Mouse (Mus musculus): Measurements from ENCODE around the gene Padi1.

The Padi1 gene

GRCm38 (mm10) chr4:140845666-140846065 lies at the start of gene Padi1:
Padi1 (minus strand) TSS chr4:140845778.
- DNase-seq (ENCODE audit: low spot score in 2 of 2), result no peak

DNA sequence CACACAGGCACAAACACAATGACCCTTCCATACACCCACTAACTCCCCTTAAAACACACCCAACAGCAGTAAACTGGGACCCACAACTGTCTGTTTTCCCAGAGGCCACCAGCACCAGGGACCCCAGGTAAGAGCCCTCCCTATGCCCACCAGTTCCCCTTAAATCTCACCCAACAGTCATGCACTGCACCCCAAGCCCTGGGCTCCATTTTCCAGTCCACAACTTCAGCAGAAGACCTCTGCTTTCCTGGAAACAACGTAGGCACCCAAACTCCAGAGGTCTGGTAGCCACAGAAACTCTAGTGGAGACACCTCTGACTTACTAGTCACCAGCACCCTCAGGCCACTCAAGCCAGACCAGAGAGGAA lies 46.6 kb upstream of the Padi1 start:
- peak in 1 of 2 experiments; percentile 50 for DNase-seq (ENCODE audit: low spot score in 2 of 2)

DNA sequence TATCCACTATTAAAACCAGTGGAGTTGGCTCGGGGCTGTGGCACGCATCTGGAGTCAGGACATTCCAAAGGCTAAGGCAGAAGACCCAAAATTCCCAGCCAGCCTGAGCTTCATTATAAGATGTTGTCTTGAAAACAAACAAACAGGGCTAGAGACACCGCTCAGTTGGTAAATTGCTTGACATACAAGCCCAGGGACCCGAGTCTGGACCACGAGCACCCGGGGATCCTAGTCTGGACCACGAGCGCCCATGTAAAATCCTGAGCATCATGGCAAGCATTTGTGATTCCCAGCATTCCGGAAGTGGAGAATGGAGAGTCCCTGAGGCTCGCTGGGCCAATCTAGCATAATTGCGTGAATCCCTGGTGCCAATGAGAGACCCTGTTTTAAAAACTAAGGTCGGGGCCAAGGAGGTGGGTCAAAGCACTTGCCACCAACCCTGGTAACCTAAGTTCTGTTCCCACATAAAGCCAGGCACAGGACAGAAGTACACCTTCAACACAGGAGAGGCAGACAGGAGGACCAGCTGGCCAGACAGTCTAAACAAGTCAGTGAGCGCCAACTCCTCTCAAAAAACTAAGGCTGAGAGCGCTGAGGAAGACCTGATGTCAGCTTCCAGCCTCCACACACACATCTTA lies 46.1 kb upstream of the Padi1 start:
- DNase-seq (ENCODE audit: low spot score in 2 of 2), result peak in 1 of 2 experiments; percentile 46

- peak in 1 of 2 experiments; percentile 51 for DNase-seq (ENCODE audit: low spot score in 2 of 2)
Observed at GRCm38 (mm10) chr4:140883852-140884251, 38.3 kb upstream of the Padi1 start.

DNA sequence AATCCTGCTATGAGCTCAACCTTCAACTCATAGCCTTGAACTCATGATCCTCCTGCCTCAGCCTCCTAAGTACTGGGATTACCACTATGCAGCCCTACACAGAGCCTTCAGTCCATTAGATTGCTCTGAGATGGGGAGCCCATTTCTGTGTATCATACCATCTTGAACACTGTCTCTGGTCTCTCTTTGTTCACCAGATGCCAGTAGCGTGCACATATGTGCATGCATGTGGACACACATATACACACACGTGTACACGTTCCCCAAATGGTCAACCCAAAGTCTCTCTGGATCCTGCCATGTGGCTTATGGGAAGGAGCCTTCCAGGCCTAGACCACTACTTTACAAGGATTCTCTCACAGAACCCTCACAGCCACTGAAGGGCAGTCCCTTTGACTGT lies 37.4 kb upstream of the Padi1 start:
- DNase-seq (ENCODE audit: low spot score in 2 of 2), result no peak

DNA sequence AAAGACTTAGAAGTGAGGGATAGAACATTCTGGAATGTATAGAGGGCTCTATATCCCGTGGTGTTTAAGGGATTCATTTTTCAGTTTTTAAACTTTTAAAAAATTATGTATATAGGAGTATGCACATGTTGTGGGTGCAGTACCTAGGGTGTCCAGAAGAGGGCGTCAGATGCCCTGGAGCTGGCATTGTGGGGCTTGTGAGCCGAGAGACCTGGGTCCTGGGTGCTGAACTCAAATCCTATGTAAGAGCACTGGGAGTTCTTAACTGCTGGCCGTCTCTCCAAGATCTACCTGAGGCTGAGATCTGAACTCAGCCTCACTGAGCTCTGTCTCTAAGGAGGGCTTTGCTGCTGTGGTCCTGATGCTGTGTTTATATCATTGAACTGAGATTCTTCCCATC lies 36.8 kb upstream of the Padi1 start:
- DNase-seq (ENCODE audit: low spot score in 2 of 2), result peak; percentile 11 to 60

- DNase-seq (ENCODE audit: low spot score in 2 of 2), result peak in 1 of 2 experiments; percentile 56
Observed at GRCm38 (mm10) chr4:140881771-140882170, 36.2 kb upstream of the Padi1 start.

- DNase-seq (ENCODE audit: low spot score in 2 of 2), result peak in 1 of 2 experiments; percentile 54
Observed at GRCm38 (mm10) chr4:140881026-140881670, 35.6 kb upstream of the Padi1 start.

- peak in 1 of 2 experiments; percentile 50 for DNase-seq (ENCODE audit: low spot score in 2 of 2)
Observed at GRCm38 (mm10) chr4:140880207-140880606, 34.6 kb upstream of the Padi1 start.

DNA sequence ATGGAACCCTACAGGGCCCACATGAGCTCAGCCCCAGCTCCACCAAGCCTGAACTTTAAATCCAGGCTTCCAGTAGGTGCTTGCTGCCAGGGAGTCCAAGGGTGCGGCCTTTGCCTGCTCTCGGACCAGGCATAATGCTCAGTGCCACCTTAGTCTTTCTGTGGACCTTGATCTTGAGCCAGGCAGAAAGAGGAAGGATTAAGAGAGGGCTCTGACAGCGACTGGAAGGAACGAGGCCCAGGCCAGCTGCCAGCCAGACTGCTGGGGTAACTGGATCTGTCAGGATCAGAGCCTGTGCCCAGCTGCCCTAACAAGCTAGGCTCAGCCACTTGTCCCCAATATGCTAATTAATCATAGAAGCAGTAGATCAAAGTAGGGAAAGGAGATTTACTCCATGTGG lies 34.2 kb upstream of the Padi1 start:
- DNase-seq (ENCODE audit: low spot score in 2 of 2), result peak; percentile 10 to 47

GRCm38 (mm10) chr4:140879116-140879515 lies 33.5 kb upstream of the Padi1 start:
- no peak for DNase-seq (ENCODE audit: low spot score in 2 of 2)

DNA sequence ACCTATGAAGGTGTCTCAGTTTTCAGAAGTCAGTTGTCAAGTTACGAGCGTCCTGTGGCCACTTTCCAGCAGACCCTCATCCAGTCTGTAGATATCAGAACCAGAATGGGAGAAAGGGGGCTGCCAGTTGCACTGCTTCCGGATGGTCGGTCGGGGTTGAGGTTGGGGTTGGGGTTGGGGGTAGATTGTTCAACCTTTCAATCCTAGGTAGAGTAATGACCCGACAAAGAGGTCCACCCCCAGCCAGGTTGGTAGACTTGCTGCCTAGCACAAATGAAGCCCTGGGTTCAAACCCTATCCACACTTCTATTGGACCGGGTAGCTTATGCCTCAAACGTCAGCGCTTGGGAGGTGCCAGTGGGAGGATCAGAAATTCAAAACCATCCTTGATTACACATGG lies 33.1 kb upstream of the Padi1 start:
- DNase-seq (ENCODE audit: low spot score in 2 of 2), result peak; percentile 9 to 53

- peak in 1 of 2 experiments; percentile 58 for DNase-seq (ENCODE audit: low spot score in 2 of 2)
Observed at GRCm38 (mm10) chr4:140877441-140877840, 31.9 kb upstream of the Padi1 start.

GRCm38 (mm10) chr4:140876681-140877080 lies 31.1 kb upstream of the Padi1 start:
- DNase-seq (ENCODE audit: low spot score in 2 of 2), result peak in 1 of 2 experiments; percentile 55

- DNase-seq (ENCODE audit: low spot score in 2 of 2), result peak in 1 of 2 experiments; percentile 52
Observed at GRCm38 (mm10) chr4:140876161-140876560, 30.6 kb upstream of the Padi1 start.

GRCm38 (mm10) chr4:140873011-140873410 lies 27.4 kb upstream of the Padi1 start:
- peak; percentile 9 to 57 for DNase-seq (ENCODE audit: low spot score in 2 of 2)

DNA sequence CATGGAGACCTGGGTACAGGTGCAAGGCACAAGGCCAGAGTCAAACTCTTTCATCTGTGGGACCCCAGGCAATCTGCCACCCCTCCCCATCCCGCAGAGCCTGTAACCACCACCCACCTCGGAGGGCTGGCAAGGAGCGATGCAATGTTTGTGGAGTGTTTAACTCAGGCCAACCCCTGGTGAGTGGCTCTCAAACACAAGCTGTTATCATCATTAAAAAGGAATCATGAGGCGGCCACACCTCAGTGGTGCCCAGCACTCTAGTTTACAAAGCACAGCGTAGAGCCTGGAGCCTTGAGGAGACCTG lies 27.1 kb upstream of the Padi1 start:
- peak in 1 of 2 experiments; percentile 59 for DNase-seq (ENCODE audit: low spot score in 2 of 2)

DNA sequence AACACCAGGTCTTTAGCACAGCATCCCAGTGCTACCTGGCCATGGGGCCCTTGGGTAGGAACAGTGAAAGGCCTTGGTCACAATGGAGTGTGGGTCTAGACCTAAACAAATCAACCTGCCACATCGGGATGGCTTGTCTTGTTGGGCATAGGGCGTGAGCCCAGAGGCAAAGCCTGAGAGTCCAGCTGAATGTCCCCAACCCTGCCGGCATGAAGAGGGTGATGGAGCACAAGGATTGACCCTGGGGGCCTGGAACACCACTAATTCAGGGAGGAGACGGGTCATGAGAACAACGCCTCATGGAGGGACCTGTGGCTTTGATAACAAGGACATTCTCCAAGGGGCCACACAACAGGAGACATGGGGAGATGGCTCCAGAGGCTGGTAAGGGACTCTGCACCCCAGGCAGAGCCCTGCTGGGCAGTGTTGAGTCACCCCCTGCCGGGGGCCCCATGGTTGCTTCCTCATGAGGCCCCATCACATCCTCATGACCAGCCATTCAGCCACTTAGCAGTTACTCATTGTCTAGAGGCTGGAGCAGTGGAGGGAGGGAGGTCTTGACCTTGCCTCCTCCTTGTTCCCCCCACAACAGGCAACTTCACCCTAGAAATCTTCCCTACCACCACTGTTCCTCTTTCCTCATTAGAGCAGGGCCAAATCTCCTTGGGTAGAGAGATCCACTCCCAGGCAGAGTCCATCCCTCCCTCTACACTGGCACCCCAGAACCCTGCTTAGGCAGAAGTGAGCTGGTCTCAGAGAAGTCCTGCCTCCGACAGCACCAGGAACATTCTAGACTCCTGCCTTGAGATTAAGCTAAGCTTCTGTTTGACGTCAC lies 26.5 kb upstream of the Padi1 start:
- DNase-seq (ENCODE audit: low spot score in 2 of 2), result peak in 1 of 2 experiments; percentile 65

GRCm38 (mm10) chr4:140871376-140871775 lies 25.8 kb upstream of the Padi1 start:
- DNase-seq (ENCODE audit: low spot score in 2 of 2), result peak in 1 of 2 experiments; percentile 56

DNA sequence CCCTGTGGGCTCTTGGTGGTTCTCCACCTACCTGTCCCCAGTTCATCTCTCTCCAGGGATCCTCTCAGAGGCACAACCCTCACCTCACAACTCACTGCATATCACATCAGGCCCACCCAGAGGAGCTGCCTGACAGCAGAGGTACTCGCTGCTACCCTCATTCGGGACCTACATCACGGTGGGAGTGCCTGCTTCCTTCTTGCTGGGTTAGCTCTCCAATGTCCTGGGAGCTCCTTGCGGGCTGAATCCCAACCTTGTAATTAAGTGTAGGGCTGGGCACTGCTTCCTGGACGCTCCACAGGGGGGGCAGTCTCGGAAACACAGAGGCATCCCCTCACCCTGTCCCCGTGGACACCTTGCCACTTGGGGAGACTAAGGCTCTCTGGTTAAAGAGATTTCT lies 25.3 kb upstream of the Padi1 start:
- peak in 1 of 2 experiments; percentile 59 for DNase-seq (ENCODE audit: low spot score in 2 of 2)

GRCm38 (mm10) chr4:140869945-140870344 lies 24.4 kb upstream of the Padi1 start:
- DNase-seq (ENCODE audit: low spot score in 2 of 2), result no peak

- DNase-seq (ENCODE audit: low spot score in 2 of 2), result peak in 1 of 2 experiments; percentile 52
Observed at GRCm38 (mm10) chr4:140868484-140869190, 23.1 kb upstream of the Padi1 start.

Data from spleen, postnatal 4 days (tissue).